Mouse (Mus musculus) A20 (cell line): ENCODE measurements around the gene Tcf3.
A peak's percentile ranks its signal among the peaks of the same experiment; 100 is the strongest.

Source experiments
- DNase-seq: peaks from one replicate; pipeline ENCODE4 v3.0.0-alpha.2; 2011; ENCODE audit warnings: low read depth, low spot score

Gene Tcf3

DNA sequence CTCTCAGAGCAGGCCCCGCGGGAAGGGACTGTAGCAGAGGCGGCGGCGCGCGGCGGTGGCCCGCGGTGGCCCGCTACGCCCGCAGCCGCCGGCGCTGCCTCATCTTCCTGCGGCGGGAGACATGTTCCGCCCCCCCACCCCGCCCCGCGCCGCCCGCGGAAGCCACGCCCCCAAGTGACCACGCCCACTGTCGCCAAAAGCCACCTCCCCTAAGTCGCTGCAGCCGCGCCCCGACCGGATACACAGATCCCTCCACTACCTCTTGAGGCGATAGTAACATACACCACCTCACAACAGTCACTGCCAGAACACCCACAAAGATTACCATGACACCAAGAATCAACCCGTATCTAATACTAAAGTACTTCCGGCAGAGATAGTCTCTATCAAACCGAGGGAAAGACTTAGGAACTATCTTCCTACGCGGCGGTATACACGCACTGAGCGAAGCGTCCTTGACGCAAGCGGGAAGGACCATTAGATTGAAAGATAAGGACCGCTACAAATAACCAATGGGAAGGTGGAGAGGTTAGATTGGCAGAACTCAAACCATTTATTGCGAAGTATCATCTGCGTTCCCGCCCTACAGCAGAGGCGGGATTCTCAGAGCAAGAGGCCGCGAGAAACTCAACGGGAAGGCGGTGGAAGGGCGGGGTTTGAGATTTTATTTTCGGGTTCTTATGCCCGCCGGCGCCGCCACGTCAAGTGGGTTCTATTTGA lies at the start of gene Tcf3:
Gene Tcf3 (minus strand): TSS at position 135 of the 720 bp plus-strand sequence.
- DNase-seq, result peak; percentile 99

DNA sequence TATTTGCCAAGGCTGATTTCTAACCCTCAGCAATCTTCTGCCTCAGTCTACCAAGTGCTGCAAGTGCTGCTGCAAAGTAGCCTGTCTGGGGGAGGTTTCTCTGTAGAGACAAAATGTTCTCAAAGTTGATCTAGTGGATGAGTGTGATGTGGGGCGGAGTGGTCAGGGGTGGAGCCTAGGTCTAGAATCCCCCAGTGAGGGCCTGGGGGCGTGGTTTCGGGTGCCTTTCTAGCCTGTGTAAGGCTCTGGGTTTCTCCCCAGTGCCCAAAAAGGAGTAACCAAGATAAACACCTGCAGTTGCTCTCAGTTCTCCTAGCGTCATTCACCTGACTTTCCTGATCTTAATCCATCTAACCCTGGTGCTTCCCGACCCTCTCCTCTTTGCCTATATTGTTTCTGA lies 47.6 kb upstream of the Tcf3 start:
- peak; percentile 92 for DNase-seq

DNA sequence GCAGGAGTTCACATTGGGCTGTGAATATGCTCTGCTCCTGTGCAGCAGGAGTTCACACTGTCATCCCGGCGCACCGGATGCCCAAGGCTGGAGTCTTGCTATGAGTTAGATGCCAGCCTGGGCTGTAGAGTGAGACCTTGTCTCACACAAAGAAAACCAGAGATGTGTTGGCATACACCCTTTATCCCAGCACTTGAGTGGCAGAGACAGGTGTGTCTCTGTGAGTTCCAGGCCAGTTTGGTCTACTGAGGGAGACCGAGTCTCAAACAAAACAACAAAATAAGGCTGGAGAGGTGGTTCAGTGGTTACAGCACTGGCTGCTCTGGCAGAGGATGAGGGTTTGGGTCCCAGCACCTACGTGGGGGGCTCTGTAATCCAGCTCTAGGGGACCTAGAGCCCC lies 45.1 kb upstream of the Tcf3 start:
- DNase-seq, result no peak

DNA sequence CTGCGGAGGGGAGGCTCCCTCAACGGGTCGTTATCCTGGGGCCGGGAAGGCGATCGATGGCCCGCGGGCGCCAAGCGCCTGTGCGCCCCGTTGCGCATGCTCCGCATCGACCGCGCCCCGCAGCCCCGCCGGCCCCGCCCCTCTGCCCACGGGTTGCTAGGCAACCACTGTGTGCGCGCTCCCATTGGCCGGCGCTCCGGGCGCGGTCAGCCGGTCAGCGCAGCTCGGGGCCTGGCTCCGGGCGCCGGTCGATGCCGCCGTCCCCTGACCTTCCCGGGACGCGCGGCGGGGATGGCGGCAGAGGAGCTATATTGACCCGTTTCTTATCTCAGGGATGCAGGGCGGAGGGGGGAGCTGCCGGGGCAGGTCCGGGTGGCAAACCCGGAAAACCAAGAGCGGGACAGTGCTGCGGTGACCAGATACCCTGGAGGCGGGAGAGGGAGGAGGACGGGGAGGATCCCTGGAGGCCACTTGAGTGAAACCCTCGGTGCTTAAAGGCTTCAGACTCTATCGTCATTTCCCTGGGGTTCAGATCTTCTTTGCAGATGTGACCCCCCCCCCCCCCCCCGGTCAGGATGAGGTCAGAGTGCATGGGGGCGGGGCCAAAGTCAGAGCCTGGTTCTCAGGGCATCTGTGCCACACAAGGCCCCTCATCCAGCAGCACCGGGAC lies 42.0 kb upstream of the Tcf3 start:
- peak; percentile 92 for DNase-seq

DNA sequence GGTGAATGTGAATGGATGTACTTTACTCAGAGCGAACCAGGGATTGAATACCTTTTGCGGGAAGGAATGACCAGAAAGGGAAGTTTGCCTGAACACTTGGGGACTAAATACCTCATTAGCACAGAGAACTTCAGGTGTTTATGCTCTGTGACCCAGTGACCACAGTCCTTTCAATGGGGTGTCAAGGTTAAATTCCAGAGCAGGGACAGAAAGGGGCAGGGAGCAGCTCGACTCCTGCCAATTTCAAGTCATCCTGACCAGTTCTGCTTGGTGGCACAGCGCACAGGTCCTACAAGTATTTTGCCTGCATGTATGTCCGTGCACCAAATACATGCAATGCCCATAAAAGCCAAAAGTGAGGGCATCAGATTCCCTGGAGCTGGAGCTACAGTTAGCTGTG lies 31.6 kb upstream of the Tcf3 start:
- DNase-seq, result no peak

DNA sequence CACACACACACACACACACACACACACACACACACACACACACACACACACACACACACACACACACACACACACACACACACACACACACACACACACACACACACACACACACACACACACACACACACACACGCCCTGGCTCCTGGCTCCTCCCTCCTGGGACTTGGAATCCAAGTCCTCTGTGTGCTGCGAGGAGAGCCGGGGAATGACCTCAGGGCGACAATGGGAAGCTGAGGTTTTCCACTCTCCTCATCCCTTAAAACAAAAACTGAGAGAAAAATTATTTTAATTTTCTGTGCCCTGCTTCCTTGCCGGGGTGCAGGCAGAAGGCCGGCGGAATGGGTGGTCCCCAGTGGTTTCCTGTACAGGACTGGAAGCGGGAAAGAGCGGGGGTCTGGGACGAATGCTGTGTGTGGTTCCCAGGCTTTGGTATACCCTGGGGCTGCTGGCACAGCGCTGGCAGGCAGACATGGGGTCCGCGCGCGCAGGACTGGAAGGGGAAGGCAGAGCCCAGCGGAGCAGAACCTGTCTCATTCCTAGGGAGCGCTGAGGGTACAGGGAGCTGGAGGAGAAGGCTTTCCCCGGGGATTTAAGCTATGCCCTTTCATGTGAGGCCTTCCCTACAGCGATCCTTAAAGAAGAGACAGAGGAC lies 31.1 kb upstream of the Tcf3 start:
- no peak for DNase-seq

DNA sequence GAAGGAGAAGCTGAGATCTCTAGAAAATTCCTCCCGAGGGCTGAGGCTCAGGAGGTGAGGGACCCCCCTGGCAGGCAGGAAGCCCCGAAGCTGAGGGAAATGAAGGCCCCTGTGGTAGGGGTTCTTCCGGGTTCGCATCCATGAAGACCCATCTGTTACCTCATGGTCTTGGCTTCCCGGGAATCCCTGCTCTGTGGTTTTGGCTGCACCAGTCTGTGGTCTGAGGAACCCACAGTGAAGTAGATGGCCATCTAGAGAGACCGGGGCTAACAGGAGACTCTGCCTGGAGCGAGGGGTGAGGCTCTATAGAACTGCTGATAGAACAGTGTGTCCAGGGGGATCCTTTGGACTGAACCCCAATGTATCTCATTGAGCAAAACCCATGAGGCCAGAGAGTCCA lies 27.9 kb upstream of the Tcf3 start:
- no peak for DNase-seq

DNA sequence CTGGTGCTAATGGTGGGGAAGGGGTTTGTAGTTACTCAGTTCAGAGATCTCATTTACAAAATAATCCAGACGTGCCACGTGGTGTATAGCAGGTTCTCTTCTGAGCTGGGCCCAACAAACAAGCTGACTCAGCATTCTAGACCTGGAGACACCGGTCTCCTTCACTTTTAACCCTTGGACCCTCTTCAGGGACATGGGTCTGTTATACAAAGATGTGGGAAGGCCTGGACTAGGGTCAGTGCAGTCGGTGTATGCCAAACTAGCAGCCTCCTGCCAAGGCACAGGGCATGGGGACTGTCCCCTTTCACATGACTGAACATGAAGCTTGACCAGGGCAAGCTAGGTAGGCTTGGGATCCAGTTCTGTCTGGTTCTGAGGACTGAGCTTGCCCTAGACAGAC lies 26.9 kb upstream of the Tcf3 start:
- no peak for DNase-seq

DNA sequence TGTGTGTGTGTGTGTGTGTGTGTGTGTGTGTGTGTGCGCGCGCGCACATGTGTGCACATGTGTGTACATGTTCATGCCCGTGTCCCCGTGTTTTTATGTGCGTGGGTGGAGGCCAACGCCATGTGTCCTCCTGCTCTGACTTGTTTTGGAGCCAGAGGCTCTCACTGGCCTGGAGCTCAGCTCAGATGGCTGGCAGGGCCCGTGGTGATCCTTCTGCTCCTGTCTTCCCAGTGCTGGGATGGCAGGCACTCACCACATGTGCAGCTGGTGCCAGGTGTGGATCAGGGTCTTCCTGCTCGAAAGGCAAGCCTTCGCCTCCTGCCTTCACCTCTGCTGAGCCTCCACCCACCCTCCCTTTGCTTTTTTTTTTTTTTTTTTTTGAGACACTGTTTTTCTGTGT lies 26.2 kb upstream of the Tcf3 start:
- DNase-seq, result no peak

DNA sequence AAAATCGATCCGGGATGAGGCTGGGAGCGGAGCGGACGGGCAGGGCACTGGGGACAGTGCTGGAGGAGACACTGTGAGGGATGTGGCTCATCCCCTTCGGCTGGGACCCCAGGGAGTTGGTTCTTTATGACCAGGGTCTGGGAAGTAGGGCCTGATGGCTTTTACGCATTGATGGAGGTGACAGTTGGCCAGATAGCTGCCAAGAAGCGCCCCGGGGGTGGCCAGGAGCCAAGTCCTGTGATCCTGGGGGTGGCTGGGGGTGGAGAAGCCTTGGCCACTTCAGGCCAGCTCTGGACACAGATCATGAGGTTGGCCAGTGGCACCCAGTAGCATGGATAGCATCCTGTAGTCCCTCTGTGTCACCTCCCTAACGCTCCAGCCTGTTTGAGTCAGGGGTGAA lies 25.8 kb upstream of the Tcf3 start:
- DNase-seq, result no peak

DNA sequence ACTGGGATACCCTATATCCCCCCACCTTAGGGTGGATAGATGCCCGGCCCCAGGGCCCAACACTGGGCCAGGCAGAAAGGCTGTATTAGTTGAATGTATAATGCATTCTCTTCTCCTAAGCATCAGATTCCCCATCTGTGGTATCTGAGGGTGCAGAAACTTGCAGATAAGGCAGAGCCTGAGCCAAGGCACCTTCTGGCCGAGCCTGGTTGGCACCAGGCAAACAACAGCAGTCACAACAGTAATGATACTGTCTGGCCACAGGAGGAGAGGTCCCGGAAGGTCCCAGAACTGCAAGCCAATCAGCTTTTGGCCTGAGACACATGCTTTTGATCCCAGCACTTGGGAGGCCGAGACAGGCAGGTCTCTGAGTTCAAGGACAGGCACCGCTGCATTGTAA lies 22.2 kb upstream of the Tcf3 start:
- no peak for DNase-seq

DNA sequence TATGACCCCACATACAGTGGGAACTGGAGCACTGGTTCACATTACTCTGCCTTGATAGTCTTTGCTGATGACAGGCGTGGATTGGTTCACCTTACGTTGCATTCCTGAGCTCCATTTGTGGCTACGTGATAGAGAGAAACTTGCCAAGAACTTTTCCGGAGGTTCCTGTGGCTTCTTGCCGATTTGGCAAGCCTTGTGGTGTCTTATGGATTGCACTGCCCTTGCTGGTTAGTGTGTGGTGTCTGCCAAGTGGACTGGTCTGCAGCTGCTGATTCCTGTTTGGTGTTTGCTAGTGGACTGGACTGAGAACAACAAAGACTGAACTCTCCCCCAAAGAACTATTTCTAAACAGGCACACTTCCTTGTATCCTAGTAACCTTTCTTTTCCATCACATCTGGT lies 21.3 kb upstream of the Tcf3 start:
- DNase-seq, result no peak

DNA sequence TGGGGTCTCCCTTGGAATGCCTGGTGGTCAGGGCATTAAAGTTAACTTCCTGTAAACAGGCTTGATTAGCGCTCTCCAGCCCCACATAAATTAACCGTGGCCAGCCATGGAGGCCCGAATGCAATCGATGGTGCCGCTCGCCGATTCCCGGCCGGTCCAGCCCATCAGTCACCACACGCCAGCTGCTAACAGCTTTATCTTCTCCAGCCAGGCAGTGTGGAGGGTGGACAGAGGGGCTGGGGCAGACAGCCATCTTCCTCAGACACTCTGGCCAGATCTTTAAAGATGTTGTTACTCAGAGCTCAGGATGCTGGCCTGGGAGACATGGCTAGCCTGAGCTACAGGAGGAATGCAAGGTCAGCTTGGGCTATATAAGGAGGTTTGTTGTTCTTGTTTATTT lies 20.2 kb upstream of the Tcf3 start:
- DNase-seq, result no peak

DNA sequence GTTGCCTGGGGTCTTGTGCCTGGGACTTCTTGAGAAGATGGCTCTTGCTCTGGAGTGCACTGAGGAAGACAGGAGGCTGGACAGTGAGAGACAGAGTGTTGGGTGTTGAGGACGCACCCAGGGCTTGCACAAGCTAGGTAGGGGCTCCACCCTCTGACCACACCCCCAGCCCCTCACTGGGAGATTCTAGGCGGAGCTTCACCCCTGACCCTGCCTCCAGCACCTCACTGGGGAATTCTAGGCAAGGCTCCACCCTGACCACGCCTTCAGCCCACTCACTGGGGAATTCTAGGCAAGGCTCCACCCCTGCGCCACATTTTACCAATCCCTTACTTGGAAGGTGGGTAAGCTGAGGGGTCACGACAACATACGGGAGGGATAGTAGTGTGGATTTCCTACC lies 17.2 kb upstream of the Tcf3 start:
- no peak for DNase-seq

DNA sequence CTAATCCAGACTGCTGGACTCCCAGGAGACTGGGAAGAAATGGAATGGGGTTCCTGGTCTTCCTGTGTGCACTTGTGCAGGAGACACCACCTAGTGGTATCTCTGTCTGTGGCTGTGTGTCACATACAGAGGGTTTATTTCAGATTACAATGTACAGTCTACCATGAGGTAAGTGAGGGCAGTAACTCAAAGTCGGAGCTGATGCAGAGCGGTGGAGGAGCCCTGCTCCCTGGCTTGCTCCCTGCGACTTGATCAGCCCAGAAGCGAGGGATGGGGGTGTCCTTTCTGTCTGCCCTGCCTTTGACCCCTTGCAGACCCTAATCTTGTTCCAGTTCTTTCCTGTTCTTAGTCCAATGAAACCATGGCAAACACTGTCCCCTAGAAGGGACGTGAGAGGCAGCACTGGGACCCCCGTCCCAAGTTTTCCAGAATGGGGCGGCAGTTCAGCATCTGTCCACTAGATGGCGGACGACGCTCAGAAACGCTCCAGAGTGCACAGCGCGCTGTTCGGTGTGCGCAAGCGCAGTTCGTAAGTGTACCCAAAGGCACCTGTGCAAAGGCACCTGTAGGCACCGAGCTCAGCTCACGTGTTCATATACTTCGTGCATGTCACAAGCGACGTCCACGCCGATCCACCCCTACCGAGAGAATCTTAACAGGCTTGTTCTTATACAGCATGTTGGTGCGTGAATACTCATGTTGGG lies 12.6 kb upstream of the Tcf3 start:
- DNase-seq, result peak; percentile 85

DNA sequence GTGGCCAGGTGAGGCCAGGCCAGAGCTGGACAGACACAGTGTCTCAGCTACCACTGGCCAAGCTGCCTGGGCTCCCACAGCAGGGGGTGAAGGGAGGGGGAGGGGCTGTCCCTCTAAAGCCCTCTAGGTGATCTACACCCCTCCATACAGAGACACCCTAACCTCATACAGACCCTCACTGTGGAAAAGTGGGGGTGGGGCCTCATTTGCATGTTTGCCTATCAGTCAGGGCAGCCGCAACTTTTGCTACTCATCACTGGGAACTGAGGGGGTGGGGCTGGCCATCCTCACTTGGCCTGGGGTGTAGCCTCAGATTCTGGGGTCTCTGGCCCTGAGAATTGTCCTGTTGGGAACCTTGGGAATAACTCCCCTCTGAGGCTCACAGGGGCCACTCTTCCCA lies 11.6 kb upstream of the Tcf3 start:
- DNase-seq, result no peak

DNA sequence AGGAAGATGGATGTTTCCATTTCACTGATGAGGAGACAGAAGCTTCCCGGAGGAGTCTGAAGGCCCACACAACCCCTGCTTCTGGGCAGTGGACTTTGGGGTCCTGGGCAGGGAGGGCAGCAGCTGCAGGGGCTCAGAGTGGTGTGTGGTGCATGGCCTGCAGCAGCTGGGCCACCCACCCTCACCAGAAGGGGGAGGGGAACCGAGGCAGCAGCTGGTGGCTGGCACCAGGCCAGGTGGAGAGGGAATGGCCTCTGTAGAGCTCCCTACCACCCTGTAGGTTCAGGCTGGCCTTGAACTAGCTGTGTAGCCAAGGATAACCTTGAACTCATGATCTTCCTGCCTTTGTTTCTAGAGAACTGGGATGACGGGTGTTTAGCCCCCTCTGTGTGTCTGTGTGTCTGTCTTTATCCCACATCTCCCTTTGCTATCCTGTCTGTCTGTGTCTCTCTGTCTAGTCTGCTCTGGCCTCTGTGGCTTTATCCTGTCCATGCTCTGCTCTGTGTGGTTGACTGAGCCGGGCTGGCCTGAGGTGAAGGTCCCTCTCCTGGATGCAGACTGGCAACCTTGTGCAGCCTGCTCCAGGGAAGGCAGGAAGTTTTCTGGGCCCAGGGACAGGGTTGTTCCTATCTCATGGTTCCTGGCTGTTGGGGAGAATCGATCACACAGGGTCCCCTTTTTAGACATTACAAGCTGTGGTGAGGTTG lies 11.0 kb upstream of the Tcf3 start:
- DNase-seq, result peak; percentile 48

DNA sequence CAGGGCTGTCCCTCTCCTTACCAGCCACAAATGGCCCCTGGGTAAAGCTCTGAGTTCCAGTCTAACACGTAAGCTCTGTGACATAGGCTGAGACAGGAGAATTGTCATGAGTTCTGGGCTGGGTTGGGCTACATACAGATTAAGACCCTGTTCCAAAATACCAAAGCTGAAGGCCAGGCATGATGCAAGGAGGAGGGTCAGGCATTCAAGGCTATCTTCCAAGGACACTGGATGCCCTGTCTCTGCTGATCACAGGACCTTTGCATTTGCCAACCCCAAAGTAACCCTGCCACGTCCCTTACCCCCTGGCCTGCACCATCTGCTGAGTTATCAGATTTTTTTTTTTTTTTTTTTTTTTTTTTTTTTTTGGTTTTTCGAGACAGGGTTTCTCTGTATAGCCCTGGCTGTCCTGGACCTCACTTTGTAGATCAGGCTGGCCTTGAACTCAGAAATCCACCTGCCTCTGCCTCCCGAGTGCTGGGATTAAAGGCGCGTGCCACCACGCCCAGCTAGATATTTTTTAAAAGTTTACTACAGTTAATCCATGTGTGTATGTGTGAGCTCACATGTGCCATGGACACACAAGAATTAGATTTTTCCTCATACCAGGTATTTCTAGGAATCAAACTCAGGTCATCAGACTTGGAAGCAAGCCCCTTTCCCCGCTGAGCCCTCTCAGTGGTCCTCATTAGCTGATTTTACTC lies 10.3 kb upstream of the Tcf3 start:
- DNase-seq, result no peak

DNA sequence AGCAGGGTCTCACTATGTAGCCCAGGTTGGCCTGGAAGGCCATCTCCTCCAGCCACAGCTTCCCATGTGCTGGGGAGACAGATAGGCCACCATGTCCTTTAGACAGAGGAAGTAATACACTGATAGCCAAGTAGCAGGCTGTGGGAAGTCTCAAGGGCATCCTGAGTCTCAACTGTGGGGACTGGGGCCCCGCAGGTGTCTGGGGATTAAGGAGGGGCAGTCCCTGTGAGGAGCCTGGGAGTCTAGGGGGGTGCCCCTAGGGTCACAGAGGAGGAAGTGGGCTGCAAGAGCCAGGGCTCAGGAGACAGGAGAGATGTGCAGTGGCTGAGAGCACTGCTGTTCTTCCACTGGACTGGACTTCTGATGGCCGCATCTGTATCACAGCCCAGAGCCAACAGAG lies 9.5 kb upstream of the Tcf3 start:
- peak; percentile 54 for DNase-seq

DNA sequence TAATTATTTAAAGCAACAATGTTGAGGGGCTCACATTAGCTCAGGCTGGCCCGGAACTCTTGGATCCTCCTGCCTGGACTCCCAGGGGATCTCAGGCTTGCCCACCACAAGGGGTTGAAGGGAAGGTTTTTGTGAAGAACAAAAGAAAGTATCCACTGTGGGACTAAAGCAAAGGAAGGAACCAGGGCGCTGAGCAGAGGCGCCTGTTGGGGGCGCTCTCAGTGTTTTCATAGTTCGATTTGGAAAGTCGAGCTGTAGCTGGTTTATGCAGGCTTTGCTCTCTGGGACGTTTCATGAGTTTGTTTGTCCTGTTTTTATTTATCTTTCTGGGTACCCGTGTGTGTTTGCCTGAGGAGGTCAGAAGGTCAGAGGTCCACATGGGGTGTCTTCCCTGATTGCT lies 8.2 kb upstream of the Tcf3 start:
- peak; percentile 41 for DNase-seq

DNA sequence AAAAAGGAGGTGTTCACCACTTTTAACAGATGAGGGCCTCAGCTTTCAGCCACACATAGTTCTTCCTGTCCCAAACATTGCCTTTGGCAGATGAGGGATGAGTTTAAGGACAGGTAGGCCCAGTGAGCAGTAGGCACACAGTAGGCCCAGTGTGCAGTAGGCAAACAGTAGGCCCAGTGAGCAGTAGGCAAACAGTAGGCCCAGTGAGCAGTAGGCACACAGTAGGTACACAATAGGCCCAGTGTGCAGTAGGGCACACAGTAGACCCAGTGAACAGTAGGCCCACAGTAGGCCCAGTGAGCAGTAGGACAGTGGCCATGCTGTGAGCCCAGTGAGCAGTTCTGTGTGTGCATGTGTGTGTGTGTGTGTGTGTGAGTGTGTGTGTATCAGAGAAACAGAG lies 6.6 kb upstream of the Tcf3 start:
- DNase-seq, result no peak
